Mouse (Mus musculus) lung, adult 18-20 months (tissue): ENCODE measurements around the gene Nedd1.

Experiments used
- DNase-seq, 2 experiments: peaks; one replicate each; pipeline ENCODE4 v3.0.0; 2022; ENCODE audit warnings: mixed read lengths in 2 of 2

Nedd1 gene

DNA sequence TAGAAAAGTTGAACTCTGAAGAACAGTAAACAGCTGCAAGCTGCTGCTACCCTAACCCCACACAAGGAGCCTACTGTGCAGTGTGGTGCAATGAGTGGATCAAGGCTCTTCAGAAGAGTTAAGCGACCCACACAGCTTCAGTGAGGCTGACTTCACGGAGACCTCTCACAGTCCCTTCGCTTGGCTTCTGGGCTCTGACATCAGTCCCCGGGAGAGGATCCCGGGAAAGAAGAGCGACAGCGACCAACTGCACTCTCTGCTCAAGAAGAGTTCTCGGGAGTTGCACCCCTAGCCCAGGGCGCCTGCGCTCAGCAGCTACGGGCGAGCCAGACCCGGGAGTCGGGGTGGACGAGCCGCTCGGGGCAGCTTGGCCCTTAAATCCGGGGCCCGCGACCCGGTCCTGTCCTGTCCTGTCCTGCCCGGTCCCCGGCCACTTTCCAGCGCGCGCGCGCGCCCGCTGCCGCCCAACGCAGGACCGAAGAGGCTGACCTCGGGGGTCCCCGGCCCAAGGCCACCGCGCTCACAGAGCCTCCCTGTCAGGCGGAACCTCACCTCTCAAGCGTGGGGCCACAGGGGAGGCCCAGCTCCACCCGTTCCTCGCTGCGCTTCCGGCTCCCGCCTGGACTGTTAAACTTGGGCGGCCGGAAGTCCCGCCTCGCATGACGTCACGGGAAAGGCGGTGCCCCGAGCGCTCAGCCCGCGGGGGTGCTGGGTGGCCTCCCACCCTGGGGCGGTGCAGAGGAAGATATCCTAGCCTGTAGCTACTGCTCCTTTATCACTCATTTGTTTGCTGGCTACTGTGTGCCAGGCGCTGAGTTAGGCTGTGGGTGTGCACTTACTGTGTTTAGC lies at the start of gene Nedd1:
Gene Nedd1 (minus strand): TSS at position 650 of the 849 bp plus-strand sequence.
- DNase-seq: peak; percentile 94 to 96

DNA sequence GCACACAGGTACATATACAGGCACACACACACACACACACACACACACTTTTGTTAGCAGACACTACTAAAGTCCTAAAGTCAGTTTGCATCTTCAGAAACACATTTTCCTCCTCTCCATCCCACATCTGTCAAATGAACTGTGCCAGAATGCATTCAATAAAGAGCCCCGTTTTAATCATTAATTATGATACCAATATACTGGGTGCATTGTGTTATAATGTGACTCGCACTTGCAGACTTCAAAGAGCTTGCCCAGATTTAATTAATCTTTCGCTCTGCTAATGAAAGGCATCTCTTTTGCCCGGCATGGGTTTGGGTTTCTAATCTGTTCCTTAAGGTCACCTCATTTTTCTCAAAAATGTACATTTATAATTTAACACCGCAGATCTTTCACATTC lies 32.1 kb upstream of the Nedd1 start:
- no peak for DNase-seq

DNA sequence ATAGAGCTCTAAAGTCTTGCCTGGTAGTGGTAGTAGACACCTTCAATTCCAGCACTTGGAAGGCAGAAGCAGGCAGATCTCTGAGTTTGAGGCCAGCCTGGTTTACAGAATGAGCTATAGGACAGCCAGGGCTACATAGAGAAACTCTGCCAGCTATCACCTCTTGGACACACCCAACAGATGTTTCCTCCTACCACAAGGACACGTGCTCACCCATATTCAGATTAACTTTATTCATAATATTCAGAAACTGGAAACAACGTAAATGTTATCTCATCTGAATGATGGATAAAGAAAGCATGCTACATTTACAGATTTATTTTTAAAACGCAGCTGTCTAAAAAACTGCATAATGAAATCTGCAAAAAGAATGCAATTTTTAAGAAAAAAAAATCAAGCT lies 8.1 kb upstream of the Nedd1 start:
- DNase-seq: no peak

DNA sequence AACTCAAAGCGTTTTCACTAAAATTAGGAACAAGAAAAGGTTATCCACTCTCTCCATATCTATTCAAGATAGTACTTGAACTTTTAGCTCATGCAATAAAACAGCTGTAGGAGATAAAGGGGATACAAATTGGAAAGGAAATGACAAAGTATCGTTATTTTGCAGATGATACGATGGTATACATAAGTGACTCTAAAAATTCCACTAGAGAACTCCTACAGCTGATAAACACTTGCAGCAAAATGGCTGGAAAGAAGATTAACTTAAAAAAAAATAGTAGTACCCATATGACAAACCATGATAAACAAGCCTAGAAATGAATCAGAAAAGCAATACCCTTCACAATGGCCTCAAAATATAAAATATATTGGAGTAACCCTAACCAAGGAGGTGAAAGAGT lies 6.5 kb upstream of the Nedd1 start:
- DNase-seq: no peak

DNA sequence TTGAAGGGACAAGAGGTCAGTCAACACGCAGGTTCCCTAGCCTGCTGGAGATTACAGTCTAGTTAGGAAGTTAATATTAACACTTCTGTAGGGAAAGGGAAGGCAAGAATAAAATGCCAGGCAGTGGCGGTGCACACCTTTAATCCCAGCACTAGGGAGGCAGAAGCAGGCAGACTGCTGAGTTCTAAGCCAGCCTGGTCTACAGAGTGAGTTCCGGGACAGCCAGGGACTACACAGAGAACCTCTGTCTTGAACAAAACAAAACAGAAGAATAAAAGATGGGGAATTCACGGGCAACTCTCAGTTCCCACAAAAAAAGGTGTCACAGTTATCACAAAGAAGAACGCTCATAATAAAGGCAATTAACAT lies 384 bp upstream of the Nedd1 start:
- no peak for DNase-seq

DNA sequence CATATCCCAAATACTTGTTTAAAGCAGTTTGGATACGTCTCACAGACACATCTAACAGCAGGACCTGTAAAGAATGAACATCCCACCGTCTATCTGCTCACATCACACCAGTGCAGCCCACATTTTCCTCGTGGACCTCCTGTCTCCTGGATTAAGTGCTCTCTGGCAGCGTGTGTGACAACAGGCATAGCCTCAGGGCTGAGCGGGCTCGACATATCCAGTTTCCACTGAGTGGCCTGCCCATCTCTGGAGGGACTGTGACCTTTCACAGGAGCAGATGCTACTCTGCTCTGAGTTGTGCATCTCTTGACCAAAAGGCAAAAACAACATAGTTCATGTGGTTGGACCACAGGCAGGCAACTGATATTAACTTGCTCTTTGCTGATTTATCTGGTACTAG lies 23.2 kb downstream of the Nedd1 start:
- no peak for DNase-seq

DNA sequence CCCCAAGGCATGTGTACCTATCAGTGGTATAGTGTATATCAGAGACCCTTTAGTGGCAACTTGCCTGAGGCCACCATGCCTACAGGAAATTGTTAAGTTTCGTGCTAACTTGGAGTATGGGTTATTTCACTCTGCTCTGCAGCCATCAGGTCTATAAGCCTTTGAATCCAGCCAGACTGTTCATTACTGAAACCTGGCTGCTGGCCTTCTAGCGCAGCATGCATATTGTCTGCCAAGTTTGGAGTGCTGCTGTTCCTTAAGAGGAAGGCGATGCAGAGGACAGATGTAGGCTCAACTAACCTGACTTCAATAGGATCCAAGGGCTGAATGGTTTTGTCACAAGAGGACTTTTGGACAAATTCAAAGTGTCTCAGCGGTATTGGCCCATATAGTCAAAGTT lies 47.2 kb downstream of the Nedd1 start:
- no peak for DNase-seq

DNA sequence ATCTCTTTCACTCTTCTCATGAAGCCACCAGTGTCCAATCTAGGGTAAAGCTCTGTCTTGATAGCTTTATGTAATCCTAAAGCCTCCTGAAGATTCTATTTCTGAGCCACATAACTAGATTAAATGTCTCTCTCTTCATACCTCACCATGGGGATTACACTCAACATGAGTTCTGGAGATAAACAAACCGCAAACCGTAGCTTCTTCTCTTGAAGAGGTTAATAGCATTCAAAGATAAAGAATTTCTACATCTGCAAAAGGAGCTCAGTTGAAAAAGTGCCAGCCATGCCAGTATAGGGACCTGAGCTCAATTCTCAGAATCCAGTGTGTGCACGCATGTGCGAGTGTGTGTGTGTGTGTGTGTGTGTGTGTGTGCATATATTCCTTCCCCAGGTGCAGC lies 50.3 kb downstream of the Nedd1 start:
- DNase-seq: no peak

DNA sequence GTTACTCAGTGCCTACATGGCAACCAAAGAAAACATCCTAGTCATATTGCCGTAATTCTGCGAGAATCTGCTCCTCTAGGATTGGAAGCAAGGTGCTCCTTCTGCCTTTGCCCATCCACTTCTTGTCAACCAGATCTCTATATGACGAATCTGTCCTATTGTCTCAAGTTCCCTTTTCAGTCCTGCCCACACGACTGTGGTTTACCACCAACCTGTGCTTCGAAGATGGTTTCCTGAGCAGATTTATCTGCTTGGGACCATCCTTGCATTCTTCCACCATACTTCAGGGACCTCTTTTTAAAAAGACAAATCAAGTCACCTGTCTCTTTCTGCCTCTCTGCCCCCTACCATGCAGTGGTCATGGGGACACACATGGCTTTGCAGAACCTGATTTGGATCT lies 56.9 kb downstream of the Nedd1 start:
- DNase-seq: no peak

DNA sequence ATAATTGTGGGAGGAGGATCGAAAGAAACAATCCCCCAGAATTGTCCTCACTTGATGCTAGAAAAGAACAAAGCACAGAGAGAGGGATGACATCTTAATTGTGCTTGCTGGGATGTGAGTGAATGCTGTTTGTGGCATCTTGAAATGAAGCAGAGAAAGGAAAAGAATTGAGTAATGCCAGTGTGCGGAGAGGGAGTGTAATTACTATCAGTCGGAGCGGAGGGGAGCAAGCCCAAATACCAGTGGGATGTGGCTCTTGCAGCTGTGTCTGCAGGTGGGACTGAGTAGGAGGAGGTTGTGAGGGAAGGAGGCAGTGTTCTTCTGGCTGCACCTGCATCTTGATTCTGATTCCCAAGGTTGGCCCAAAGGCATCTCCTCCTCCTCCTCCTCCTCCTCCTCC lies 69.0 kb downstream of the Nedd1 start:
- DNase-seq: no peak

DNA sequence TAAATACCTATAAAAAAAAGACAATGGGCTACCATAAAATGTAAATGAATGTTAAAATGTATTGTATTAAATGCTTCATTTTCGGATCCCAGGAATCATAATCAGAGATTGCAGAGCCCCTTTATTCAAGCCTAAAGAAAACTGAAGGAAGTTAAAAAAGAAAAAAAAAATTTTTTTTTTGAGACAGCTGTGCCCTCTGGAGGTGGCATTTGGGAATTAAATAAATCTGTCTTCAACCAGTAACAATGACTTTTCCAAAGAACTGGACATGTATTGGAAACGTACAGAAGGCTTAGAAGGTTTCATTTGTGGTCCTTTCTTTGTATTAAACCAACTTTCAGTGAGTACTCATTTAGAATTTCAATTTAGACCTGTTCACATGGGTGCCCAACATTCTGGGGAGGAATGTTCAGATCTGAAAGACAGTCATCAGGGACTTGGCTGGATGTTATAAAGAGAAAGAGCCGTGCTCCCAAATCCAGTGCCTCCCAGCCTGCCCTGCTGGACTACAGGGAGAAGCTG lies 69.8 kb downstream of the Nedd1 start:
- DNase-seq: no peak

DNA sequence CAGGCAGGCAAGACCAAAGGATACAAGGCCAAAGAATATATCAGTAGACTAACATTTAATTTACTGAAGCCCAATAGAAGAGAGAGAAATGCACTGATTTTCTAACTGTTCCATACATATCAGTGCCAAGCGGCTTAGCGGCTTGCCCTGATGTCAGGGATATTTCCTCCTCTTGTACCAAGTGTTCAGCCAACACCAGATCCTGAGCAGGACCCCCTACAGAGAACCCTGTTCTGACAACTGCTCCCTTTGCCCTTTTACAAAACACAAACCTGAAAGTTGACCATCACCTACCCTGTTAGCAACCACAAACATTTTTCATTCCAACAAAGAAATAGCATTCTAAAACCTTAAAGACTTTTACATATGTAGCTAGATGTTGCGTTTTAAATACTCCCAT lies 71.0 kb downstream of the Nedd1 start:
- no peak for DNase-seq

DNA sequence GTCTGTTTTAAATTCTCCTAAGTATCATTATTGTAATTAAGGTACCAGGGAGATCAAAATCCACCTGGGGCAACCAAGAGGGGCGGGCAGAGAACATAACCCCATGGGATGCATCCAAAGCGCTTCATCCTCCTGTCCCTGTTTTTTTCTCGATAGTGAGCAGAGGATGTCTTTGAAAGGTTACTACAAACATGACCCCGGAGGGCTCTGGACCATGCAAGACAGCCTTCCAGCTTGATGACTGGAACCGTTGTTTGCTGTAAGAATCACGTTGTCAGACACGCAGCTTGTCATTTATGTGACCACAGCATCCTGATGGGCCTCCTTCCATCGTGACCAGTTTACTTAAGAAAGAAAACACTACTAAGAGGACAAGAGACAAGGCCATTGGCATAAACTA lies 73.1 kb downstream of the Nedd1 start:
- DNase-seq: no peak

DNA sequence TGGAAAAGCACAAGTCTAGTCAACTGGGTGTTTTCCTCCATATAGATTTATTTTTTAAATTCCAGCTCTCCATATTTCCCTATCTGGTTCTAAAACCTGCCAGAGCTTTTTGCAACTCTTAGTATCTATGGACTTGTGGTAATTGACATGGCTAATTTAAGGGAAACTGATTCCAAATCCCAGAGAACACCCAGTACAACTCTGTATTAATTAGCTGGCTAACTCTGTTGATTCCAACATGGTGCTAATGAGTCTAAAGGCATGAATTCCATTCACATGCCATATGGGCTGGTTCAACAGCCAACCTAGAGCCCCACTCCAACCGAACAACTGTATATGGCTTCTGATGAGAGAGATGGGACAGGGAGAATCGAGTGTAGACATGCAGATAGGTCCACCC lies 74.5 kb downstream of the Nedd1 start:
- DNase-seq: no peak

DNA sequence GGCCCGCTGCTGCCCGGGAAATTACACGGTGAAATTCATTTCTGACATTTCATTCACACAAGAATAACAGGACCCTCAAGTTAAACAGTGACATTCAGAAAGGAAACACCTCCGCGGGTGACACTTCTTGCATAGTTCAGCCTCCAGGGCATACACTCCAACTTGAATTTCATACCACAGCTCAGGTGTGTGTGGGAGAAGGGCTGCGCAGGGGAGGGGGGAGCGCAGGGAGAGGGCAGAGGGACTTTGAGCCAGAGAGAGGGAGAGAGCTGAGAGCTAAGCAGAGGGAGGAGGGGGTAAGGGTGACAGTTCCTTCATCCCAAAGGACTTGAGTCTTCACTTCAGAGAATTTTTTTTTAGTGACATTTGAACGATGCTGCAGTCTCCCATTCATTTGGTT lies 78.2 kb downstream of the Nedd1 start:
- DNase-seq: no peak

DNA sequence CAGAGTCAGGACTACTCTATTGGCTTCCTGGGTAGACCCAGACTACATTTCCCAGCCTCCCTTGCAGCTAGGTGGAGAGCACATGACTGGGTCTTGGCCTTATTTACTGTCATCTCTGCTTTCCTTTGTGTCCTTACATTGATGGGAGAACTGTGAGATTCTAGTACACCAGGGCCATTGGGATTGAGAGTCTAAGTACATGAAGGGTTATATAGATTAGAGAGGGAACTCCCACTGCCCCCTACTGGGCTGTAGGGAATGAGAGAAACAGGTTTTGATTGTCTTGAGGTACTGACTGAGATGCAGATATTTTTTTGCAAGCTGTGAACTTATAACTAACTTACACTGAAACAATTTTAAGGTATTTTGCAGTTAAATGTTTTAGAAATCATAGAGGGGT lies 81.2 kb downstream of the Nedd1 start:
- no peak for DNase-seq
